Mouse (Mus musculus): ENCODE results near the gene Spem2.

- no peak for TF ChIP-seq TAL1 (conservative IDR thresholded peaks at IDR 0.05; ENCODE audit: low read depth, low read length)
- no peak for TF ChIP-seq POLR2AphosphoS5 (IDR thresholded peaks at IDR 0.05; ENCODE audit: insufficient replicate concordance, low read depth, low read length)
- TF ChIP-seq CTCF (IDR thresholded peaks at IDR 0.05; ENCODE audit: low read depth, low read length), result no peak
- no peak for TF ChIP-seq GATA1 (IDR thresholded peaks at IDR 0.05; ENCODE audit: borderline replicate concordance, low read length)
- no peak for TF ChIP-seq GATA2 (IDR thresholded peaks at IDR 0.05; ENCODE audit: borderline replicate concordance, low read depth, low read length)
These were observed 42.5 kb downstream of the Spem2 start for GRCm38 (mm10) chr11:69775716-69776115.

Data from G1E (cell line).